Mouse (Mus musculus) kidney, embryonic 15.5 days (tissue): Measurements from ENCODE around the gene P2rx2. TPM values are rescaled to one million over a fixed set of nuclear protein-coding genes. Genes with fewer than 3 reads are reported as not detected.

Source experiments
- ATAC-seq: fragments of 200-750 bp; cut with Nextera tagmentation; replicated peaks from 2 replicates; pipeline ENCODE4 v1.8.0; 2017; ENCODE audit warnings: moderate TSS enrichment; ENCODE audit not compliant: low FRiP score
- H3K27ac ChIP-seq: fragments of 300-500 bp; sonication (generic); 2 replicates; pipeline ENCODE4 v1.5.1; 2015; ENCODE audit warnings: mild to moderate bottlenecking, inconsistent platforms
- H3K27me3 ChIP-seq: fragments of 300-500 bp; sonication (generic); 2 replicates; pipeline ENCODE4 v1.6.1; 2015; ENCODE audit warnings: inconsistent platforms
- H3K36me3 ChIP-seq: fragments of 300-500 bp; sonication (generic); 2 replicates; pipeline ENCODE4 v1.6.1; 2015; ENCODE audit warnings: inconsistent platforms
- H3K4me1 ChIP-seq: fragments of 300-500 bp; sonication (generic); 2 replicates; pipeline ENCODE4 v1.6.1; 2015; ENCODE audit warnings: inconsistent platforms
- H3K4me2 ChIP-seq: fragments of 300-500 bp; sonication (generic); 2 replicates; pipeline ENCODE4 v1.6.1; 2015; ENCODE audit warnings: moderate library complexity, mild to moderate bottlenecking, inconsistent platforms
- H3K4me3 ChIP-seq: fragments of 300-500 bp; sonication (generic); replicated peaks from 2 replicates; pipeline ENCODE4 v1.5.1; 2015; ENCODE audit warnings: mild to moderate bottlenecking, inconsistent platforms
- H3K9ac ChIP-seq: fragments of 300-500 bp; sonication (generic); 2 replicates; pipeline ENCODE4 v1.6.1; 2015; ENCODE audit warnings: mild to moderate bottlenecking, inconsistent platforms
- H3K9me3 ChIP-seq: fragments of 300-500 bp; sonication (generic); replicated peaks from 2 replicates; pipeline ENCODE4 v1.6.1; 2016; ENCODE audit warnings: inconsistent platforms
- WGBS: fragments of 180-500 bp; shearing (Covaris S2); methylation state at CpG from one replicate; pipeline ENCODE4 v1.1.7; 2015; ENCODE audit warnings: mixed read lengths; 5-methylcytosine and 5-hydroxymethylcytosine counted together
- polyA plus RNA-seq: library from polyadenylated mRNA; unstranded; fragments of >200 nt; fragmentation: Nextera tagmentation; extraction: Ambion mirVana; gene quantifications from 2 replicates; pipeline ENCODE4 v1.2.1, GENCODE M21; 2015

P2rx2 gene
- 0.68 and 0.87 TPM in 2 replicates for polyA plus RNA-seq

DNA sequence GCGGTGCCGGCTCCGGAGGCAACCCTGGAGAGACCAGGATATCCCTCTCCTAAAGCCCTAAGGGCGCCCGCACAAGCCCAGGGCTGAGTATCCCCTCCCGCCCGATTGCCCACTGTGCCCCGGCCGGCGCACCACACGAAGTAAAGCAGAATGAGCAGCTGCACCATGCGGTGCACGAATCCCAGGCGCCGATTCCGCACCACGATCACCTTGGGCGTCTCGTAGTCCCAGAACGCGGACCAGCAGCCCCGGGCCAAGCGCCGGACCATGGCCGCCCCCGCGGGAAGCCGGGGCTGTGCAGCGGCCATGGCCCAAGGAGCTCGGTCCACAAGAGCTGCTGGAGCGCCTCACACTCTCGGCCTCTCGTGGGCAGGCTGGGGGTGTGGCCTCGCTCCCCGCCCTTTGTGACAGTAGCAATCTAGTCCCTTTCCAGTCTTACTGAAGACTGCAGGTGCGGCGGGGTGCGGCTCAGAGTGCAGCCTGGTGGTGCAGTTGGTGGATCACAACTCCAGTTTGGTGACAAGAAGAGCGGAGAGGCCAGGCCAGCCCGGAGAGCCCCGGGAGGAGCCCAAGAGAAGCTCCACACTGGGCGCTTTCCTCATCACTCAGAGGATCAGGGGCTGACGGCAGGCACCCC, at the start of gene P2rx2:
Gene P2rx2 (minus strand): TSS at position 565 of the 637 bp plus-strand sequence.
- peak; percentile 77 for ATAC-seq
- peaks cover 36% of the 10 kb centered on the region for H3K27me3 ChIP-seq
- WGBS, result 2% methylated on average over 43 of the region's 43 CpGs

DNA sequence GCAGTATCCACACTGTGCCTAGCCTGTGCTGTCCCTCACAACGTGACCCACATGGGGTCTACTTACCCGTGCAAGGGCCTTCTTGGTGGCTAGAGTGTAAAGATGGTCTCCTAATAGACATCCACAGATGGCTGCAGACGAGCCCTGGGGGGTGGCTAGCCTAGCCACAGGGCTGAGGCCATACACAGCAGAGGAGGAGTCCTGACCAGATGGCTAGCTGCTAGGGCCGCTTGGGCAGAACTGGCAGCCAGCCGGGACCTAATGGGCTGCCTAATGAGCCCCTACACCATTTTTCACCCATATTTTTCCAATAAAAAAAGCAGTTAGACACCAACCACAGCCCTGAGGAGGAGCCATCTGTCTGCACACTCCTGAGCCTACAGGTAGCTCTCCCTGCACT, 49.7 kb upstream of the P2rx2 start:
- Histone ChIP-seq H3K4me1 (peaks cover under 1% of the 10 kb centered on the region), H3K36me3 (no peaks in the 10 kb centered on the region), H3K9ac (no peak overlapping the region), H3K27me3 (no peaks in the 10 kb centered on the region), H3K4me3 (no peak overlapping the region), H3K4me2 (no peak overlapping the region), H3K27ac (no peak overlapping the region), H3K9me3 (no peaks in the 10 kb centered on the region)
- ATAC-seq, result no peak
- WGBS, result 53% methylated on average over 5 of the region's 5 CpGs

More for the DNA sequence above, at the start of gene P2rx2:
- Histone ChIP-seq H3K9me3 (no peaks in the 10 kb centered on the region), H3K4me1 (peaks cover 24% of the 10 kb centered on the region), H3K9ac (peak within 1 kb of the TSS; percentile 42), H3K4me2 (peak within 1 kb of the TSS; percentile 91), H3K27ac (no peak within 1 kb of the TSS), H3K4me3 (peak within 1 kb of the TSS; percentile 48), H3K36me3 (peaks cover 1% of the 10 kb centered on the region)

DNA sequence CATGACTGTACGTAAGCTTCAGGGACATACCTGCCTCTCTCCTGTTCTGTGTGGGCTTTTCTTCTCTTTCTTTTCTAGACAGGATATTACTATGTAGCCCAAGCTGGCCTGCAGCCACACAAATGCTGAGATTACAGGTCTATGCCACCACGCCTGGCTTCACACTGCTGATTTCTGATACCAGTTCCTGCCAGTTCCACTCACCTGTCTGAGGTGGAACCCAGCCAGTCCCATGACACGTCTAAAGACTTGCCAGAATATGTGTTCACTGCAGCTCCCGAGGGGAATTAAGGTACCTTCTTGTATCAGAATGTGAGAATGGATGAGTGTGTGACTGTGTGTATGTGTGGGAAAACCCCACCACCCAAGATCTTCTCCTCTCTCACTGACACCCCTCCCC, 47.6 kb upstream of the P2rx2 start:
- no peak overlapping the region for H3K4me2 ChIP-seq
- 78% methylated on average over 4 of the region's 4 CpGs for WGBS
- peaks cover 21% of the 10 kb centered on the region for H3K4me1 ChIP-seq
- no peak overlapping the region for H3K4me3 ChIP-seq
- H3K27me3 ChIP-seq, result no peaks in the 10 kb centered on the region
- no peak overlapping the region for H3K9ac ChIP-seq
- peak; percentile 29; the same call in 1 of the 2 replicates for ATAC-seq
- H3K36me3 ChIP-seq, result no peaks in the 10 kb centered on the region
- H3K9me3 ChIP-seq, result no peaks in the 10 kb centered on the region
- peak overlapping the region; percentile 64 for H3K27ac ChIP-seq

DNA sequence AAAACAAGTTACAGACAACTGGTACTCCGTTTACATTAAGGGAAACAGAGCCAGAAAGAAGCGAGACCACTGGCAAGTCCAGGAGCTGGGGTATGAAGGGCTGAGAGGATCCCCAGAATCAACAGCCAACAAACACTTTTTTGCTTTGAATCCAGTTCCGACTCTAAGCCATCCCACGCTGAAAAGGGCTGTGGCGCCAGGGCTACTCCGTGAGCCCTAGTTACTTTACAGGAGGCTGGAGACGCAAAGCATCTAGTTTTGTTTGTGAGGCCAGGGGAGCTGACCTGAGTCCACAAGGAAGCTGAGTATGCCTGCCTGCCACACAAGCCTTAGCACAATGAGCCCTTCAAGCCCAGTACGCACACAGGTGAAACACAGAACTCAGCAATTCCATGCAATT, 44.3 kb upstream of the P2rx2 start:
- Histone ChIP-seq H3K27me3 (no peaks in the 10 kb centered on the region), H3K27ac (no peak overlapping the region), H3K4me2 (peak overlapping the region; percentile 73), H3K4me1 (peaks cover 32% of the 10 kb centered on the region), H3K9me3 (no peaks in the 10 kb centered on the region), H3K9ac (0 out of 2 replicates have a peak overlapping the region, but pooled peaks have one; percentile 38), H3K36me3 (no peaks in the 10 kb centered on the region), H3K4me3 (peak overlapping the region; percentile 57)
- no peak for ATAC-seq
- 9% methylated on average over 8 of the region's 8 CpGs for WGBS

DNA sequence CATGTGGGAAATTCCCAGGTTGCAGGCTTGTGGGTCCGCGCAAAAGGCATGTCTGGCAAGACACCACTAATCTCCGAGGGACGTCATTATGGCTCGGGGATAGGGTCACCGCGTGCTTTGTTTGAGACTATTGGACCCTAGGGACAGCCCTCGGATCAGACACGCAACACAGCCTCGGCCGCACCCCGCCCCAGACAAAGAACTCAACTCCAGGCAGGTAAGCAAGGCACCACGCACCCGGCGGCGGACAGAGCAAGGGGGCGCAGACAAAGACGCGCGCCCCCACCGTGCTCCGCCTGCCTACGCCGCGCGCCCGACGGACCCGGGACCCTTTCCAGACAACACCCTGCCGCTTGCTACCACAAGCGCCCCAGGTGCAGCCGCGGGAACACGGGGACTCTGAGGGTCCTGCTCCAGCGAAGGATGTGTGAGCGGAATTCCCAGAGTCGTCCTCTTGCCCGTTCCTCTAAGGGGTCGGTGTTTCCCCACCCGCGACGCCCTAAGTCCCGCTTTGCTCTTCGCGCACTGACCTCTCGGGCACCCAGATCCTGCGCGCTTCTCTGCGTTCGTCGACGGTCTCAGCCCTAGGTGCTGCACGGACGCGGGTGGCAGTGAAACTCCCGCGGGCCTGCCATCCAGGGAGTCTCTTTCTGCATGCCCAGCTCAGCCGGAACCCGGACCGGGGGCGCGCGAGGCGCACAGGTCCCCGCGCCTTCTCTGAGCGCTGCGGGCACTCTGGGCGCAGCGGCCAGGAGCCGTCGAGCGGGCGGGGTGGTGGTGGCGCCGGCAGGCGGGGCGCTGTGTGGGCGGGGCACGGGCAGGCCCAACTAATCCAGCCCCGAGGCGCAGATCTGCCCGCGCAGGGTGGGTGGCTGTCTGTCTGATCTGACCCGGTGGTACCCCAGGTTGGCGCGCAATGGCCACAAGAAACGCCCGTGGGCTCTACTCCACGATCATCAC, 43.6 kb upstream of the P2rx2 start:
- H3K4me2 ChIP-seq, result peak overlapping the region; percentile 73
- H3K27me3 ChIP-seq, result no peaks in the 10 kb centered on the region
- H3K36me3 ChIP-seq, result 0 out of 2 replicates have a peak, but pooled peaks cover under 1% of the 10 kb centered on the region
- H3K9ac ChIP-seq, result peak overlapping the region; percentile 61
- H3K4me1 ChIP-seq, result peaks cover 32% of the 10 kb centered on the region
- peak; percentile 90 for ATAC-seq
- H3K27ac ChIP-seq, result no peak overlapping the region
- peak overlapping the region; percentile 57 for H3K4me3 ChIP-seq
- under 1% methylated on average over 89 of the region's 90 CpGs for WGBS
- no peaks in the 10 kb centered on the region for H3K9me3 ChIP-seq

DNA sequence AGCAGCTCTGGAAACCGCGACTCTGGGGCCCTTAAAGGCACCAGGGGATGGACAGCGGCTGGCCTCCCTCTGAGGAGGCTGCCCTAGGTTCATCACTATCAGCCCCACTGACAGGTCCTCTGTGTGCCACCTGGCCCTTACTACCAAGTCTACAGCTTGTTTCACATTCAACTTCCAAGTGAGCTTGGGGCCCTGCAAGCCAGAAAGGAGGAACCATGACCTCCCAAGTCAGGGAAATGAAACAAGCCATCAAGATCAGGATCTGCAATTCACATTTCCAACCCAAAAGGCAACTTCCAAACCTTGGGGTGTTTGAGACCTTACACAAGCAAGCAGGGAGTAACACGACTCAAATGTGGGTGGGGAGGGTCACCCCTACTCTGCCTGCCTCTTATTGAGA, 42.3 kb upstream of the P2rx2 start:
- H3K9ac ChIP-seq, result no peak overlapping the region
- H3K36me3 ChIP-seq, result peaks cover 14% of the 10 kb centered on the region; the same call in 1 of the 2 replicates
- no peaks in the 10 kb centered on the region for H3K27me3 ChIP-seq
- 0 out of 2 replicates have a peak overlapping the region, but pooled peaks have one; percentile 57 for H3K4me3 ChIP-seq
- H3K9me3 ChIP-seq, result no peaks in the 10 kb centered on the region
- 55% methylated on average over 4 of the region's 4 CpGs for WGBS
- no peak overlapping the region for H3K27ac ChIP-seq
- no peak for ATAC-seq
- H3K4me2 ChIP-seq, result peak overlapping the region; percentile 73
- H3K4me1 ChIP-seq, result peaks cover 32% of the 10 kb centered on the region

DNA sequence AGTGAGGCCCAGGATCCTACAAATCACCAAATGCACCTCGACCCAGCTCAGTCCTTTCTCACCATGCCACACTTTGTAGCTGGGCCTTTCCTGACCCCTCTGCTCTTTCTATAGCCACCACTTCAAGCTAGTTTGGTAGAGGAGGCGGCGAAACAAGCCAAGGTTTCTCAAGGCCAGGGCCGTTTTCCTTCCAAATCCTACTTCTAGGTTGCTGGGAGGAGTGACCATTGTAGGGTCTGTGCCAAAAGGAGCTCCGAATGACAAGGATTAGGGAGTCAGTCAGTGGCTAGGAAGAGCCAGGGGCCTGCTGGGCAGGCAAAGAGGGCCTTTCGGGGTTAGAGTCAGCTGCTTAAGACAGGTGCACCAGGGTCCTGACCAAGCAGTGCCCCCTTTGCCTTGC, 41.5 kb upstream of the P2rx2 start:
- peaks cover 18% of the 10 kb centered on the region for H3K36me3 ChIP-seq
- H3K27ac ChIP-seq, result no peak overlapping the region
- WGBS, result 75% methylated on average over 6 of the region's 6 CpGs
- no peaks in the 10 kb centered on the region for H3K9me3 ChIP-seq
- no peak overlapping the region for H3K9ac ChIP-seq
- no peak for ATAC-seq
- H3K27me3 ChIP-seq, result no peaks in the 10 kb centered on the region
- no peak overlapping the region for H3K4me3 ChIP-seq
- H3K4me2 ChIP-seq, result no peak overlapping the region
- peaks cover 32% of the 10 kb centered on the region for H3K4me1 ChIP-seq

DNA sequence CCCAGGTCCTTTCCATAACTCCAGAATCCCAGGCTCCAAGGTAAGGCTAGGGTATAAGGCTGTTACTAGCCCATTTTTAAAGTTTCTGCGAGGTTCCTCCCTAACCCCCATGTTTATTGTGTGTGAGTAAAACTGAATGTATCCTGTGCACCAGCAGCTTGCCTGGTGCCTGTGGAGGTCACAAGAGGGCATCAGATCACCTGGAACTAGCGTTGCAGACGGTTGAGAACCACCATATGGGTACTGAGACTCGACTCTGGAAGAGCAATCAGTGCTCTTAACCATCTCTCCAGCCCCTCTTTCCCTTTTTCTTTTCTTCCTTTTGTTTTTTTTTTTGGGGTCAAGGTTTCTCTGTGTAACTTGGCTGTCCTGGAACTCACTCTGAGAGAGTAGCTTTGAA, 36.8 kb upstream of the P2rx2 start:
- Histone ChIP-seq H3K9me3 (no peaks in the 10 kb centered on the region), H3K9ac (no peak overlapping the region), H3K27ac (no peak overlapping the region), H3K4me1 (peaks cover 5% of the 10 kb centered on the region; the same call in 1 of the 2 replicates), H3K27me3 (no peaks in the 10 kb centered on the region), H3K36me3 (peaks cover 60% of the 10 kb centered on the region), H3K4me3 (no peak overlapping the region), H3K4me2 (no peak overlapping the region)
- ATAC-seq, result no peak
- 79% methylated on average over 4 of the region's 4 CpGs for WGBS

DNA sequence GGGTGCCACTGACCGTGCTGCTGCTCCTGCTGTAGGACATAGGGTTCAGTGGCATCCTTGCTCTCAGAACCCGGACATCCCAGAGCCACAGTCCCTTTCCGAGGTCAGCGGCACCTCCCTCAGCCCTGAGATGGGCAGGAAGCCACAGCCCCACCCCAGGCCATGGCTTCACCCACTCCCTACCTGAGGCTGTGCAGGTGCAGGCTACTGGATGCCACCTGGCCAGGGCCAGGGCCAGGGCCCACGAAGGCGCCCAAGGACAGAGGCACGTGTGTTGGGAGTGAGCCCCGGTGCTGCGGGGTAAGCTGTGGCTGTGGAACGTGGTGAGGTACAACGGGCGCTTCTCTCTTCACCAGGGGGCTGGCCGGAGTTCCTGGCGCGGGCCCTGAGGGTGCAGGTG, 36.1 kb upstream of the P2rx2 start:
- no peak overlapping the region for H3K4me2 ChIP-seq
- 0 out of 2 replicates have a peak, but pooled peaks have one; percentile 16 for ATAC-seq
- H3K4me1 ChIP-seq, result no peaks in the 10 kb centered on the region; the same call in 1 of the 2 replicates
- no peaks in the 10 kb centered on the region for H3K27me3 ChIP-seq
- peaks cover 68% of the 10 kb centered on the region for H3K36me3 ChIP-seq
- H3K9ac ChIP-seq, result no peak overlapping the region
- no peak overlapping the region for H3K27ac ChIP-seq
- 91% methylated on average over 15 of the region's 15 CpGs for WGBS
- no peaks in the 10 kb centered on the region for H3K9me3 ChIP-seq
- H3K4me3 ChIP-seq, result no peak overlapping the region

DNA sequence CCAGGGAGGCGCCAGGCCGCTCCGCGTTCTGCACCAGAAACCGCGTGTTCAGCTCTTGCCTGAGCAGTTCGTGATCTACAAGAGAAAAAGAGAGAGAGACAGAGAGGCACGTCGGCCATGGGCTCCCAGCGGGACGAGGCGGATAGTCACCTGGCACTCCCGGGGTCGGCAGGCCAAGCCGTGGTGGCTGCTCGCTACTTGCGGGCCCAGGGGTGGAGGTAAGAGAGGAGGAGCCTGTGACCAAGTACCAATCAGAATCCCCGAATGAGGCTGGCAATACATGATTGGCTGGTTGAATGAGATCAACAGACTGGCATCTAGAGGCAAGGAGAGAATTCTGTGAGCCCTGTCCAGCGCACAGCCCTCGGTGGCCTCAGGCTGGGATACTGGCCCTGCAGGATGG, 35.2 kb upstream of the P2rx2 start:
- no peaks in the 10 kb centered on the region for H3K9me3 ChIP-seq
- H3K4me1 ChIP-seq, result no peaks in the 10 kb centered on the region; the same call in 1 of the 2 replicates
- 37% methylated on average over 20 of the region's 20 CpGs for WGBS
- no peak overlapping the region for H3K9ac ChIP-seq
- no peaks in the 10 kb centered on the region for H3K27me3 ChIP-seq
- no peak overlapping the region for H3K27ac ChIP-seq
- no peak overlapping the region for H3K4me2 ChIP-seq
- peak; percentile 53; the same call in 1 of the 2 replicates for ATAC-seq
- H3K36me3 ChIP-seq, result peaks cover 77% of the 10 kb centered on the region
- H3K4me3 ChIP-seq, result no peak overlapping the region

DNA sequence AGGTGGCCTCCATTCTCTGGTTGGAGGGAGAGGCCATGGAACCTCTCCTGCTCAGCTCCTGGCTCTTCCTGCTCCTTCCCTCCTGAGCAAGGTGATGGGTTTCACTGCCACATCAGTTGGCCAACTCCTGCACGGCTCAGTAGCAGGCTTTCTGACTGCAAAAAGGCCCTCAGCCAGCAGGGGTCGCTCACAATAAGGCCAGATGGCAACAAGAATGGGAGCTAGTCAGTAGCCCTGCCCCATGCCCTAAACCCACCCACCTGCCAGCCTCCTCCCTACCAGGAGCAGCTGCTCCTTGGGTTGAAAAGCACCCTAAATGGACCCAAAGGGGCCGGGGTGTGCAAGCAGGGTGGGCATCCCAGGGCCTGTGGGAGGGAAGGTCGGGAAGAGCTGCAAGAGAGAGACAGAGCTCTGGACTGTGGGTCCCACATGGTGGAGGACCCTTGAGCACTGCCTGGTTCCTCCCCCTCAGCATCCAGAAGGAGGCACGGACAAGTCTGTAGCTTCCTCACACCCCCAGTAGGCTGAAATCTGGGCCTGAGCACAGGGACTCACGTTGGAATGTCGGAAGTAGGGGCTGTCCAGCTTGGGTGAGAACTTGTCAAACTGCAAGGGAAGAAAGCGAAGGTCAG, 33.9 kb upstream of the P2rx2 start:
- WGBS, result 53% methylated on average over 8 of the region's 8 CpGs
- no peak; the same call in 1 of the 2 replicates for ATAC-seq
- H3K9me3 ChIP-seq, result no peaks in the 10 kb centered on the region
- H3K4me2 ChIP-seq, result no peak overlapping the region
- no peaks in the 10 kb centered on the region for H3K27me3 ChIP-seq
- peaks cover 78% of the 10 kb centered on the region for H3K36me3 ChIP-seq
- no peak overlapping the region for H3K27ac ChIP-seq
- H3K9ac ChIP-seq, result no peak overlapping the region
- no peaks in the 10 kb centered on the region; the same call in 1 of the 2 replicates for H3K4me1 ChIP-seq
- H3K4me3 ChIP-seq, result no peak overlapping the region
